Mouse (Mus musculus) 3T3-L1 (cell line): ENCODE measurements around the gene Erg28.
A peak's percentile ranks its signal among the peaks of the same experiment; 100 is the strongest.

Experiments
- DNase-seq: peaks from one replicate; pipeline ENCODE4 v3.0.0-alpha.2; 2015; ENCODE audit warnings: low read depth, low spot score

The Erg28 gene

GRCm38 (mm10) chr12:85813599-85813998 is 10.8 kb downstream of the Erg28 start:
- DNase-seq = no peak

- no peak for DNase-seq
These were observed 12.7 kb downstream of the Erg28 start for GRCm38 (mm10) chr12:85811676-85812075.

GRCm38 (mm10) chr12:85810959-85811358 is 13.4 kb downstream of the Erg28 start:
- no peak for DNase-seq

GRCm38 (mm10) chr12:85809726-85810125 is 14.6 kb downstream of the Erg28 start:
- no peak for DNase-seq

GRCm38 (mm10) chr12:85800031-85800430 is 24.3 kb downstream of the Erg28 start:
- DNase-seq = no peak

- no peak for DNase-seq
These were observed 28.8 kb downstream of the Erg28 start for GRCm38 (mm10) chr12:85795551-85795950.

- no peak for DNase-seq
These were observed 30.3 kb downstream of the Erg28 start for GRCm38 (mm10) chr12:85794094-85794493.

GRCm38 (mm10) chr12:85792821-85793346 is 31.5 kb downstream of the Erg28 start:
- peak; percentile 59 for DNase-seq

GRCm38 (mm10) chr12:85792158-85792557 is 32.2 kb downstream of the Erg28 start:
- DNase-seq = peak; percentile 5

GRCm38 (mm10) chr12:85784916-85785815 is 39.2 kb downstream of the Erg28 start:
- DNase-seq = no peak

GRCm38 (mm10) chr12:85781606-85782005 is 42.7 kb downstream of the Erg28 start:
- no peak for DNase-seq

GRCm38 (mm10) chr12:85779707-85780106 is 44.6 kb downstream of the Erg28 start:
- no peak for DNase-seq

- no peak for DNase-seq
These were observed 45.4 kb downstream of the Erg28 start for GRCm38 (mm10) chr12:85778962-85779361.

- no peak for DNase-seq
These were observed 53.0 kb downstream of the Erg28 start for GRCm38 (mm10) chr12:85771356-85771755.

- DNase-seq = no peak
These were observed 56.6 kb downstream of the Erg28 start for GRCm38 (mm10) chr12:85767750-85768149.

- no peak for DNase-seq
These were observed 58.1 kb downstream of the Erg28 start for GRCm38 (mm10) chr12:85766287-85766686.
